Mouse (Mus musculus): Measurements from ENCODE around the gene A630095N17Rik.
"Not testable (repeated sequence)": the region's sequence is repeated elsewhere in the genome, so short reads cannot be mapped to it uniquely, and the experiment has no call there.

A630095N17Rik gene

GRCm38 (mm10) chr1:75239591-75239990, 7.7 kb upstream of the A630095N17Rik start:
- DNase-seq, result peak; percentile 72

- DNase-seq, result peak; percentile 91
Observed at GRCm38 (mm10) chr1:75236117-75237050, 4.5 kb upstream of the A630095N17Rik start, which contains the start of gene Dnajb2. Gene Dnajb2 (plus strand): TSS chr1:75236406.

GRCm38 (mm10) chr1:75234606-75235005, 2.7 kb upstream of the A630095N17Rik start:
- DNase-seq, result peak; percentile 83

- DNase-seq, result not testable (repeated sequence)
Observed at GRCm38 (mm10) chr1:75232489-75232888, 587 bp upstream of the A630095N17Rik start.

GRCm38 (mm10) chr1:75231224-75231623, 678 bp downstream of the A630095N17Rik start:
- no peak for DNase-seq

- DNase-seq, result no peak
Observed at GRCm38 (mm10) chr1:75230335-75230994, 1.4 kb downstream of the A630095N17Rik start.

GRCm38 (mm10) chr1:75229158-75229557, 2.7 kb downstream of the A630095N17Rik start:
- no peak for DNase-seq

- no peak for DNase-seq
Observed at GRCm38 (mm10) chr1:75227653-75228052, 4.2 kb downstream of the A630095N17Rik start.

- DNase-seq, result no peak
Observed at GRCm38 (mm10) chr1:75226138-75226537, 5.8 kb downstream of the A630095N17Rik start.

GRCm38 (mm10) chr1:75225473-75225872, 6.4 kb downstream of the A630095N17Rik start:
- DNase-seq, result no peak

GRCm38 (mm10) chr1:75223532-75223931, 8.4 kb downstream of the A630095N17Rik start:
- no peak for DNase-seq

- DNase-seq, result no peak
Observed at GRCm38 (mm10) chr1:75222926-75223325, 9.0 kb downstream of the A630095N17Rik start.

- no peak for DNase-seq
Observed at GRCm38 (mm10) chr1:75221538-75221937, 10.4 kb downstream of the A630095N17Rik start.

GRCm38 (mm10) chr1:75219531-75219930, 12.4 kb downstream of the A630095N17Rik start, which contains the start of gene Tuba4a:
Gene Tuba4a (minus strand): TSS chr1:75219865.
- no peak for DNase-seq

GRCm38 (mm10) chr1:75219078-75219477, 12.8 kb downstream of the A630095N17Rik start:
- peak; percentile 94 for DNase-seq

- DNase-seq, result peak; percentile 82
Observed at GRCm38 (mm10) chr1:75218227-75219001, 13.5 kb downstream of the A630095N17Rik start.

- DNase-seq, result peak; percentile 54
Observed at GRCm38 (mm10) chr1:75217893-75218226, 14.0 kb downstream of the A630095N17Rik start.

GRCm38 (mm10) chr1:75216797-75217585, 14.9 kb downstream of the A630095N17Rik start:
- no peak for DNase-seq

- DNase-seq, result no peak
Observed at GRCm38 (mm10) chr1:75215785-75216184, 16.1 kb downstream of the A630095N17Rik start.

GRCm38 (mm10) chr1:75214886-75215285, 17.0 kb downstream of the A630095N17Rik start:
- DNase-seq, result peak; percentile 59

- no peak for DNase-seq
Observed at GRCm38 (mm10) chr1:75214442-75214841, 17.5 kb downstream of the A630095N17Rik start.

- no peak for DNase-seq
Observed at GRCm38 (mm10) chr1:75213096-75213495, 18.8 kb downstream of the A630095N17Rik start.

Data from right cerebral cortex, adult 18-20 months (tissue).